Mouse (Mus musculus): ENCODE measurements at regions not wholly inside any gene's neighbourhood (a gene's known extent, or its start where the extent isn't known, plus 50 kb on each side); places are given as distances from the start of the nearest gene placed in this dataset.

GRCm38 (mm10) chr3:27815201-27815695, 80.9 kb downstream of the Tmem212 start:
- DNase-seq (ENCODE audit: extremely low spot score): no peak

GRCm38 (mm10) chr3:27804271-27804670, 91.9 kb downstream of the Tmem212 start:
- no peak for DNase-seq (ENCODE audit: extremely low spot score)

- DNase-seq (ENCODE audit: extremely low spot score): no peak
These were observed 80.5 kb upstream of the Fndc3b start for GRCm38 (mm10) chr3:27791633-27791951.

- DNase-seq (ENCODE audit: extremely low spot score): no peak
These were observed 80.0 kb upstream of the Fndc3b start for GRCm38 (mm10) chr3:27790932-27791632.

GRCm38 (mm10) chr3:27783926-27784325, 72.8 kb upstream of the Fndc3b start:
- no peak for DNase-seq (ENCODE audit: extremely low spot score)

- DNase-seq (ENCODE audit: extremely low spot score): no peak
These were observed 72.4 kb upstream of the Fndc3b start for GRCm38 (mm10) chr3:27783476-27783875.

- DNase-seq (ENCODE audit: extremely low spot score): peak; percentile 41
These were observed 71.1 kb upstream of the Fndc3b start for GRCm38 (mm10) chr3:27782056-27782765.

- DNase-seq (ENCODE audit: extremely low spot score): no peak
These were observed 68.8 kb upstream of the Fndc3b start for GRCm38 (mm10) chr3:27779892-27780291.

- no peak for DNase-seq (ENCODE audit: extremely low spot score)
These were observed 66.6 kb upstream of the Fndc3b start for GRCm38 (mm10) chr3:27777751-27778150.

GRCm38 (mm10) chr3:27773176-27773575, 62.1 kb upstream of the Fndc3b start:
- DNase-seq (ENCODE audit: extremely low spot score): no peak

- DNase-seq (ENCODE audit: extremely low spot score): no peak
These were observed 58.3 kb upstream of the Fndc3b start for GRCm38 (mm10) chr3:27769438-27769837.

- no peak for DNase-seq (ENCODE audit: extremely low spot score)
These were observed 56.1 kb upstream of the Fndc3b start for GRCm38 (mm10) chr3:27767188-27767587.

GRCm38 (mm10) chr3:27766421-27766820, 55.3 kb upstream of the Fndc3b start:
- DNase-seq (ENCODE audit: extremely low spot score): no peak

- DNase-seq (ENCODE audit: extremely low spot score): no peak
These were observed 54.8 kb upstream of the Fndc3b start for GRCm38 (mm10) chr3:27765929-27766328.

- no peak for DNase-seq (ENCODE audit: extremely low spot score)
These were observed 53.4 kb upstream of the Fndc3b start for GRCm38 (mm10) chr3:27764556-27764955.

- no peak for DNase-seq (ENCODE audit: extremely low spot score)
These were observed 49.9 kb upstream of the Fndc3b start for GRCm38 (mm10) chr3:27761031-27761430.

Data from embryo, embryonic 9.5 days (tissue).